Mouse (Mus musculus): Measurements from ENCODE around the gene Notch1. TPM values are rescaled to one million over a fixed set of nuclear protein-coding genes. Genes with fewer than 3 reads are reported as not detected.

Gene Notch1
- polyA plus RNA-seq, 1 experiment from 2014 or later = 21.6 TPM

GRCm38 (mm10) chr2:26460097-26460646 is 56.3 kb downstream of the Notch1 start:
- peaks cover 73% of the 10 kb centered on the region for H3K36me3 ChIP-seq (ENCODE audit: control insufficient read depth, insufficient read depth, low read length)
- 90% methylated on average over 16 of the region's 16 CpGs for WGBS
- H3K4me3 ChIP-seq (ENCODE audit: control insufficient read depth in 1 of 2, insufficient read depth in 1 of 2, low read depth in 1 of 2, low read length in 2 of 2) = no peak overlapping the region
- ATAC-seq (ENCODE audit: insufficient number of reproducible peaks, insufficient read depth, low FRiP score, low read depth) = no peak
- H3K4me2 ChIP-seq (ENCODE audit: low read length) = no peak overlapping the region
- H3K27ac ChIP-seq (replicated peaks in 1 of 2; ENCODE audit: control insufficient read depth in 1 of 2, insufficient read depth in 1 of 2, low read depth in 2 of 2, low read length in 2 of 2) = no peak overlapping the region
- peaks cover 5 to 10% of the 10 kb centered on the region in 2 experiments for H3K4me1 ChIP-seq (ENCODE audit: control insufficient read depth in 2 of 2, insufficient read depth in 2 of 2, low read length in 2 of 2)
- H3K9ac ChIP-seq (ENCODE audit: low read length) = no peak overlapping the region
- H3K27me3 ChIP-seq (ENCODE audit: control insufficient read depth, insufficient read depth, low read length) = no peaks in the 10 kb centered on the region
- H3K9me3 ChIP-seq (ENCODE audit: control insufficient read depth, low read length) = no peaks in the 10 kb centered on the region

GRCm38 (mm10) chr2:26459478-26459877 is 57.0 kb downstream of the Notch1 start:
- Histone ChIP-seq H3K27me3 (ENCODE audit: control insufficient read depth, insufficient read depth, low read length) (no peaks in the 10 kb centered on the region), H3K9ac (ENCODE audit: low read length) (no peak overlapping the region), H3K4me1 (ENCODE audit: control insufficient read depth in 2 of 2, insufficient read depth in 2 of 2, low read length in 2 of 2) (peaks cover 5 to 10% of the 10 kb centered on the region in 2 experiments), H3K36me3 (ENCODE audit: control insufficient read depth, insufficient read depth, low read length) (peaks cover 66% of the 10 kb centered on the region), H3K9me3 (ENCODE audit: control insufficient read depth, low read length) (no peaks in the 10 kb centered on the region), H3K27ac (replicated peaks in 1 of 2; ENCODE audit: control insufficient read depth in 1 of 2, insufficient read depth in 1 of 2, low read depth in 2 of 2, low read length in 2 of 2) (no peak overlapping the region), H3K4me3 (ENCODE audit: control insufficient read depth in 1 of 2, insufficient read depth in 1 of 2, low read depth in 1 of 2, low read length in 2 of 2) (no peak overlapping the region), H3K4me2 (ENCODE audit: low read length) (no peak overlapping the region)
- peak; percentile 13; the same call in 1 of the 2 replicates for ATAC-seq (ENCODE audit: insufficient number of reproducible peaks, insufficient read depth, low FRiP score, low read depth)
- 40% methylated on average over 6 of the region's 6 CpGs for WGBS

- H3K27ac ChIP-seq (replicated peaks in 1 of 2; ENCODE audit: control insufficient read depth in 1 of 2, insufficient read depth in 1 of 2, low read depth in 2 of 2, low read length in 2 of 2) = 0 out of 4 replicates have a peak overlapping the region, but pooled peaks of 1 of the 2 experiments have one; percentile 14
- no peak for ATAC-seq (ENCODE audit: insufficient number of reproducible peaks, insufficient read depth, low FRiP score, low read depth)
- H3K9ac ChIP-seq (ENCODE audit: low read length) = no peak overlapping the region
- H3K4me2 ChIP-seq (ENCODE audit: low read length) = no peak overlapping the region
- no peaks in the 10 kb centered on the region for H3K9me3 ChIP-seq (ENCODE audit: control insufficient read depth, low read length)
- H3K36me3 ChIP-seq (ENCODE audit: control insufficient read depth, insufficient read depth, low read length) = peaks cover 57% of the 10 kb centered on the region
- no peak overlapping the region for H3K4me3 ChIP-seq (ENCODE audit: control insufficient read depth in 1 of 2, insufficient read depth in 1 of 2, low read depth in 1 of 2, low read length in 2 of 2)
- H3K27me3 ChIP-seq (ENCODE audit: control insufficient read depth, insufficient read depth, low read length) = no peaks in the 10 kb centered on the region
- peaks cover 5 to 10% of the 10 kb centered on the region in 2 experiments for H3K4me1 ChIP-seq (ENCODE audit: control insufficient read depth in 2 of 2, insufficient read depth in 2 of 2, low read length in 2 of 2)
- 34% methylated on average over 7 of the region's 7 CpGs for WGBS
Measured at GRCm38 (mm10) chr2:26458402-26459124, 57.9 kb downstream of the Notch1 start.

- Histone ChIP-seq H3K9me3 (ENCODE audit: control insufficient read depth, low read length) (no peaks in the 10 kb centered on the region), H3K4me2 (ENCODE audit: low read length) (no peak overlapping the region), H3K27me3 (ENCODE audit: control insufficient read depth, insufficient read depth, low read length) (no peaks in the 10 kb centered on the region), H3K27ac (replicated peaks in 1 of 2; ENCODE audit: control insufficient read depth in 1 of 2, insufficient read depth in 1 of 2, low read depth in 2 of 2, low read length in 2 of 2) (no peak overlapping the region), H3K9ac (ENCODE audit: low read length) (no peak overlapping the region), H3K36me3 (ENCODE audit: control insufficient read depth, insufficient read depth, low read length) (no peaks in the 10 kb centered on the region), H3K4me3 (ENCODE audit: control insufficient read depth in 1 of 2, insufficient read depth in 1 of 2, low read depth in 1 of 2, low read length in 2 of 2) (no peak overlapping the region), H3K4me1 (ENCODE audit: control insufficient read depth in 2 of 2, insufficient read depth in 2 of 2, low read length in 2 of 2) (peaks cover 8 to 21% of the 10 kb centered on the region in 2 experiments)
- 21% methylated on average over 5 of the region's 5 CpGs for WGBS
- no peak for ATAC-seq (ENCODE audit: insufficient number of reproducible peaks, insufficient read depth, low FRiP score, low read depth)
Measured at GRCm38 (mm10) chr2:26449121-26450060, 67.1 kb downstream of the Notch1 start.

DNA sequence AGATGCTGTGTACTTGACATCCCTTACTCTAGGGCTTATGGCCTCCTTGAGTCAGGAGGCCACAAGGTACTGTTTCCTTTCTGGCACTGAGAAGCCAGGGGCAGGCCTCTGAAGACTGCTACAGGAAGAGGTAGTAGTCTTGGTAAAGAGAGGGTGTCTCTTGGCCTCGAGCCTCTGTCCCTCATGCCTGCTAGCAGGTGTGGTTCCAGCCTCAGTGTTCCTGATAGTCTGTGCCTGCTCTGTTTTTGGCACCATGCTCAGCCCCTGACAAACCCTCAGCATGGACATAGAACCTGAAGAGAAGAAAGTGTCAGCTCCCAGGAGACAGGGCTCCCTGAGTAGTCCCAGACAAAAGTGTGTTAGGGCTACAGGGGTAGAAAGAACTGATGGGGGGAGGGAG is 69.0 kb downstream of the Notch1 start:
- Histone ChIP-seq H3K27ac (replicated peaks in 1 of 2; ENCODE audit: control insufficient read depth in 1 of 2, insufficient read depth in 1 of 2, low read depth in 2 of 2, low read length in 2 of 2) (no peak overlapping the region), H3K9ac (ENCODE audit: low read length) (0 out of 2 replicates have a peak overlapping the region, but pooled peaks have one; percentile 86), H3K4me1 (ENCODE audit: control insufficient read depth in 2 of 2, insufficient read depth in 2 of 2, low read length in 2 of 2) (peaks cover 8 to 35% of the 10 kb centered on the region in 2 experiments), H3K4me2 (ENCODE audit: low read length) (peak overlapping the region; percentile 92; the same call in 1 of the 2 replicates), H3K36me3 (ENCODE audit: control insufficient read depth, insufficient read depth, low read length) (no peaks in the 10 kb centered on the region), H3K27me3 (ENCODE audit: control insufficient read depth, insufficient read depth, low read length) (no peaks in the 10 kb centered on the region), H3K4me3 (ENCODE audit: control insufficient read depth in 1 of 2, insufficient read depth in 1 of 2, low read depth in 1 of 2, low read length in 2 of 2) (no peak overlapping the region), H3K9me3 (ENCODE audit: control insufficient read depth, low read length) (no peaks in the 10 kb centered on the region)
- 64% methylated on average over 1 of the region's 1 CpGs for WGBS
- ATAC-seq (ENCODE audit: insufficient number of reproducible peaks, insufficient read depth, low FRiP score, low read depth) = no peak

- H3K9me3 ChIP-seq (ENCODE audit: control insufficient read depth, low read length) = no peaks in the 10 kb centered on the region
- H3K9ac ChIP-seq (ENCODE audit: low read length) = peak overlapping the region; percentile 86
- peak overlapping the region; percentile 62 to 96 for H3K27ac ChIP-seq (replicated peaks in 1 of 2; ENCODE audit: control insufficient read depth in 1 of 2, insufficient read depth in 1 of 2, low read depth in 2 of 2, low read length in 2 of 2)
- peak overlapping the region; percentile 88 to 95 for H3K4me3 ChIP-seq (ENCODE audit: control insufficient read depth in 1 of 2, insufficient read depth in 1 of 2, low read depth in 1 of 2, low read length in 2 of 2)
- no peaks in the 10 kb centered on the region for H3K27me3 ChIP-seq (ENCODE audit: control insufficient read depth, insufficient read depth, low read length)
- WGBS = 63% methylated on average over 4 of the region's 4 CpGs
- no peak for ATAC-seq (ENCODE audit: insufficient number of reproducible peaks, insufficient read depth, low FRiP score, low read depth)
- H3K4me1 ChIP-seq (ENCODE audit: control insufficient read depth in 2 of 2, insufficient read depth in 2 of 2, low read length in 2 of 2) = peaks cover 8 to 35% of the 10 kb centered on the region in 2 experiments
- peak overlapping the region; percentile 92 for H3K4me2 ChIP-seq (ENCODE audit: low read length)
- H3K36me3 ChIP-seq (ENCODE audit: control insufficient read depth, insufficient read depth, low read length) = peaks cover 3% of the 10 kb centered on the region
Measured at GRCm38 (mm10) chr2:26446671-26447070, 69.8 kb downstream of the Notch1 start.

GRCm38 (mm10) chr2:26445666-26446445 is 70.6 kb downstream of the Notch1 start:
- Histone ChIP-seq H3K27ac (replicated peaks in 1 of 2; ENCODE audit: control insufficient read depth in 1 of 2, insufficient read depth in 1 of 2, low read depth in 2 of 2, low read length in 2 of 2) (peak overlapping the region; percentile 96 to 99), H3K9ac (ENCODE audit: low read length) (peak overlapping the region; percentile 86), H3K4me2 (ENCODE audit: low read length) (peak overlapping the region; percentile 92), H3K36me3 (ENCODE audit: control insufficient read depth, insufficient read depth, low read length) (peaks cover 11% of the 10 kb centered on the region), H3K9me3 (ENCODE audit: control insufficient read depth, low read length) (no peaks in the 10 kb centered on the region), H3K27me3 (ENCODE audit: control insufficient read depth, insufficient read depth, low read length) (no peaks in the 10 kb centered on the region), H3K4me1 (ENCODE audit: control insufficient read depth in 2 of 2, insufficient read depth in 2 of 2, low read length in 2 of 2) (peaks cover 8 to 35% of the 10 kb centered on the region in 2 experiments), H3K4me3 (ENCODE audit: control insufficient read depth in 1 of 2, insufficient read depth in 1 of 2, low read depth in 1 of 2, low read length in 2 of 2) (peak overlapping the region; percentile 88 to 95)
- under 1% methylated on average over 44 of the region's 44 CpGs for WGBS
- ATAC-seq (ENCODE audit: insufficient number of reproducible peaks, insufficient read depth, low FRiP score, low read depth) = peak; percentile 86
